Mouse (Mus musculus) heart, embryonic 12.5 days (tissue): ENCODE measurements around the gene Maea. TPM values are rescaled to one million over a fixed set of nuclear protein-coding genes. Genes with fewer than 3 reads are reported as not detected.

ENCODE experiments used
- ATAC-seq: fragments of 200-750 bp; cut with Nextera tagmentation; 2 replicates; pipeline ENCODE4 v1.8.0; 2017; ENCODE audit warnings: moderate TSS enrichment, moderate library complexity; ENCODE audit not compliant: insufficient number of reproducible peaks, low FRiP score
- H3K27ac ChIP-seq: fragments of 300-500 bp; sonication (generic); 2 replicates; pipeline ENCODE4 v1.5.1; 2016; ENCODE audit warnings: mild to moderate bottlenecking, moderate library complexity; ENCODE audit not compliant: poor library complexity, severe bottlenecking
- H3K27me3 ChIP-seq: fragments of 300-500 bp; sonication (generic); replicated peaks from 2 replicates; pipeline ENCODE4 v1.6.1; 2016; ENCODE audit warnings: mild to moderate bottlenecking, moderate library complexity
- H3K36me3 ChIP-seq: fragments of 300-500 bp; sonication (generic); 2 replicates; pipeline ENCODE4 v1.6.1; 2016; ENCODE audit warnings: mild to moderate bottlenecking, moderate library complexity
- H3K4me1 ChIP-seq: fragments of 300-500 bp; sonication (generic); replicated peaks from 2 replicates; pipeline ENCODE4 v1.6.1; 2016; ENCODE audit warnings: mild to moderate bottlenecking
- H3K4me2 ChIP-seq: fragments of 300-500 bp; sonication (generic); 2 replicates; pipeline ENCODE4 v1.6.1; 2016; ENCODE audit warnings: mild to moderate bottlenecking, moderate library complexity
- H3K4me3 ChIP-seq: fragments of 300-500 bp; sonication (generic); 2 replicates; pipeline ENCODE4 v1.5.1; 2016; ENCODE audit warnings: mild to moderate bottlenecking
- H3K9ac ChIP-seq: fragments of 300-500 bp; sonication (generic); 2 replicates; pipeline ENCODE4 v1.6.1; 2016; ENCODE audit warnings: mild to moderate bottlenecking, moderate library complexity
- H3K9me3 ChIP-seq: fragments of 300-500 bp; sonication (generic); replicated peaks from 2 replicates; pipeline ENCODE4 v1.6.1; 2016; ENCODE audit warnings: mild to moderate bottlenecking, moderate library complexity
- WGBS: fragments of 180-500 bp; shearing (Covaris S2); methylation state at CpG from one replicate; pipeline ENCODE4 v1.1.7; 2016; 5-methylcytosine and 5-hydroxymethylcytosine counted together
- polyA plus RNA-seq: library from polyadenylated mRNA; unstranded; fragments of >200 nt; fragmentation: Nextera tagmentation; extraction: Ambion mirVana; gene quantifications from 2 replicates; pipeline ENCODE4 v1.2.1, GENCODE M21; 2016

The Maea gene
- polyA plus RNA-seq, result 125 and 127 TPM in 2 replicates

GRCm38 (mm10) chr5:33335273-33335976 lies at the start of gene Maea:
Maea (plus strand) TSS chr5:33335509.
- Histone ChIP-seq H3K9me3 (peaks cover 9% of the 10 kb centered on the region), H3K4me2 (peak within 1 kb of the TSS; percentile 91), H3K27ac (peak within 1 kb of the TSS; percentile 85), H3K27me3 (no peaks in the 10 kb centered on the region), H3K36me3 (peaks cover 16% of the 10 kb centered on the region; the same call in 1 of the 2 replicates), H3K4me3 (peak within 1 kb of the TSS; percentile 90), H3K4me1 (peaks cover 29% of the 10 kb centered on the region), H3K9ac (peak within 1 kb of the TSS; percentile 95)
- under 1% methylated on average over 68 of the region's 71 CpGs for WGBS
- peak; percentile 100 for ATAC-seq

GRCm38 (mm10) chr5:33293796-33294430 lies 41.4 kb upstream of the Maea start:
- Histone ChIP-seq H3K9ac (no peak overlapping the region), H3K27ac (no peak overlapping the region), H3K27me3 (0 out of 2 replicates have a peak, but pooled peaks cover 4% of the 10 kb centered on the region), H3K4me1 (no peaks in the 10 kb centered on the region), H3K9me3 (no peaks in the 10 kb centered on the region), H3K36me3 (no peaks in the 10 kb centered on the region), H3K4me3 (no peak overlapping the region), H3K4me2 (no peak overlapping the region)
- WGBS, result 45% methylated on average over 16 of the region's 16 CpGs
- no peak for ATAC-seq

GRCm38 (mm10) chr5:33297164-33297563 lies 38.1 kb upstream of the Maea start:
- H3K4me2 ChIP-seq, result no peak overlapping the region

DNA sequence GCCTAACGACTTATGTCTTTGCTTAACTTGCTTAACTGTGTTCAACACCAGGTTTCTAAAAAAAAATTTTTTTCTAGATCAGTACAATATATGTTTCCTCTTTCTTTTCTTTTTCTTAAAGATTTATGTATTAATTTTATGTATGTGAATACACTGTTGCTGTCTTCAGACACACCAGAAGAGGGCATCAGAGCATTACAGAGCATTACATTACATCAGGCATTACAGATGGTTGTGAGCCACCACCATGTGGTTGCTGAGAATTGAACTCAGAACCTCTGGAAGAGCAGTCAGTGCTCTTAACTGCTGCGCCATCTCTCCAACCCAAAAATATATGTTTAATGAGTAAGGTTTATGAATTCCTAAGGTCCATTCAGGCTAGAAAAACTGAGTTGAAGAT lies 33.5 kb upstream of the Maea start:
- Histone ChIP-seq H3K36me3 (no peaks in the 10 kb centered on the region), H3K4me1 (no peaks in the 10 kb centered on the region), H3K4me3 (no peak overlapping the region), H3K4me2 (no peak overlapping the region), H3K27me3 (no peaks in the 10 kb centered on the region), H3K27ac (no peak overlapping the region), H3K9me3 (no peaks in the 10 kb centered on the region), H3K9ac (no peak overlapping the region)
- ATAC-seq, result no peak
- 72% methylated on average over 2 of the region's 2 CpGs for WGBS

More at GRCm38 (mm10) chr5:33297164-33297563, 38.1 kb upstream of the Maea start:
- Histone ChIP-seq H3K4me3 (no peak overlapping the region), H3K9me3 (no peaks in the 10 kb centered on the region), H3K4me1 (no peaks in the 10 kb centered on the region), H3K27ac (no peak overlapping the region), H3K36me3 (no peaks in the 10 kb centered on the region), H3K9ac (no peak overlapping the region), H3K27me3 (no peaks in the 10 kb centered on the region)
- ATAC-seq, result no peak
- WGBS, result 72% methylated on average over 6 of the region's 6 CpGs

DNA sequence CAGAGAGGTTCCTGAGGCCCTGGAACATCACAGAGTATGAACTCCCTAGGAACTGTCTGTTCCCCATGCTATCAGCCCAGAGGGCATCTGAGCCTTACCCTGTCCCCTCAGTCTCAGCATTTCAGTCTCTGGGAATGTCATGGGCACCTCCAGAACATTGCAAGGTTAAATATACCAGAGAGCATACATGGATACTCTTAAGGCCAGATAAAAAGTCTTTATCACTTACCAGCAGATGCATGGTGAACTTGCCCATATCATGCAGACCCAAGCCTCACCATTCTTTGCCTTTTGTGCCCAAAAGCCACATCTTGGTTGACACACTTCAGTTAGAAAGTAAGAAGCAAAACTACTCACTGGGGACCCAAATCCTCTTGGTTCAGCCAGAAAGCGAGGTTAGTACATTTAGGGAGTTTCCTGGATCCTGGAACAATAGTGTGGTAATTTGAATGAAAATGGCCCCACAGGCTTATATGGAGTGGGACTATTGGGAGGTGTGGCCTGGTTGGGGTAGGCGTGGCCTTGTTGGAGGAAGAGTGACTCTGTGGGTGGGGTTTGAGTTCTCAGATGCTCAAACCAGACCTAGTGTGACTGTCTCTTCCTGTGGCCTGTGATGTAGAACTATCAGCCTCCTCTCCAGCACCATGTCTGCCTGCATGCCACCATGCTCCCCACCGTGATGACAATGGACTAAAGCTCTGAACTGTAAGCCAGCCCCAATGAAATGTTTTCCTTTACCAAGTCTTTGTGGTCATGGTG lies 24.4 kb upstream of the Maea start:
- WGBS, result 73% methylated on average over 3 of the region's 3 CpGs
- ATAC-seq, result no peak
- Histone ChIP-seq H3K27me3 (no peaks in the 10 kb centered on the region), H3K9me3 (no peaks in the 10 kb centered on the region), H3K4me2 (no peak overlapping the region), H3K4me3 (no peak overlapping the region), H3K36me3 (no peaks in the 10 kb centered on the region), H3K27ac (no peak overlapping the region), H3K9ac (no peak overlapping the region), H3K4me1 (no peaks in the 10 kb centered on the region)

DNA sequence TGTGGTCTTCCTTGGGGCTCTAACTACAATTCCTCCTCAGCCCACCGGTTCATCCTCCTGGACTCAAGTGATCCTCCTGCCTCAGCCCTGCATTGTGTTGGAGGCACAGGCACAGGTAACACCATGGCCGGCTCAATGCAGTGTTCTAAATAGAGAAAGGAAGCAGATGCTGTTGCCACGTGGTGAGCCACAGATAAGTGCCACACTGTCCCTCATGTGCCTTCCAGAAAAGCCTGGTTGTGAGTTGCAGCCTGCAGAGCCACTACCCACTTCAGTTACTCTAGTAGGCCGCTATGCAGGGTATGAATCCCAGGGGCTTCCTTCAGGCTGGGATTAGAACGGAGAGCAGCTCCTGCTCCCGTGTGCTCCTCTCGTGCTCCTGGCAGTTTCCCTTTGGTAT lies 23.1 kb upstream of the Maea start:
- H3K4me3 ChIP-seq, result no peak overlapping the region
- H3K4me1 ChIP-seq, result no peaks in the 10 kb centered on the region
- no peak overlapping the region for H3K9ac ChIP-seq
- ATAC-seq, result no peak
- no peaks in the 10 kb centered on the region for H3K36me3 ChIP-seq
- no peak overlapping the region for H3K4me2 ChIP-seq
- no peaks in the 10 kb centered on the region for H3K27me3 ChIP-seq
- no peak overlapping the region for H3K27ac ChIP-seq
- no peaks in the 10 kb centered on the region for H3K9me3 ChIP-seq
- WGBS, result 76% methylated on average over 7 of the region's 7 CpGs

DNA sequence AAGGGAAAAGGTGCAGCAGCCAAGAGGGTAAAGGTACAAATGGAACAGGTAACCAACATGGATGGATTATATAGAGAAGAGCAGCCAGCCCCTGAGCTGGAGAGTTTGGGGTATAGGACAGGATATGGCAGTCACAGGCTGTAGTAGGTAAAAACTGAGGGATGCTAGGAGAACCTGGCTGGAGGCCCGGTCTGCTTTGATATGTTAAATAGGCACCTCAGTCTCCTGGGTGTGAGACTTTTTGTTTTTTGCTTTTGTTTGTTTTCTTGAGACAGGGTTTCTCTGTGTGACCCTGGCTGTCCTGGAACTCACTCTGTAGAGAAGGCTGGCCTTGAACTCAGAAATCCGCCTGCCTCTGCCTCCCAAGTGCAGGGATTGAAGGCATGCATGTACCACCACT lies 10.8 kb upstream of the Maea start:
- H3K27me3 ChIP-seq, result no peaks in the 10 kb centered on the region
- H3K4me2 ChIP-seq, result no peak overlapping the region
- no peaks in the 10 kb centered on the region for H3K4me1 ChIP-seq
- peaks cover 11% of the 10 kb centered on the region for H3K9me3 ChIP-seq
- 52% methylated on average over 2 of the region's 2 CpGs for WGBS
- no peak overlapping the region for H3K4me3 ChIP-seq
- no peak for ATAC-seq
- H3K36me3 ChIP-seq, result no peaks in the 10 kb centered on the region
- H3K9ac ChIP-seq, result no peak overlapping the region
- no peak overlapping the region for H3K27ac ChIP-seq

DNA sequence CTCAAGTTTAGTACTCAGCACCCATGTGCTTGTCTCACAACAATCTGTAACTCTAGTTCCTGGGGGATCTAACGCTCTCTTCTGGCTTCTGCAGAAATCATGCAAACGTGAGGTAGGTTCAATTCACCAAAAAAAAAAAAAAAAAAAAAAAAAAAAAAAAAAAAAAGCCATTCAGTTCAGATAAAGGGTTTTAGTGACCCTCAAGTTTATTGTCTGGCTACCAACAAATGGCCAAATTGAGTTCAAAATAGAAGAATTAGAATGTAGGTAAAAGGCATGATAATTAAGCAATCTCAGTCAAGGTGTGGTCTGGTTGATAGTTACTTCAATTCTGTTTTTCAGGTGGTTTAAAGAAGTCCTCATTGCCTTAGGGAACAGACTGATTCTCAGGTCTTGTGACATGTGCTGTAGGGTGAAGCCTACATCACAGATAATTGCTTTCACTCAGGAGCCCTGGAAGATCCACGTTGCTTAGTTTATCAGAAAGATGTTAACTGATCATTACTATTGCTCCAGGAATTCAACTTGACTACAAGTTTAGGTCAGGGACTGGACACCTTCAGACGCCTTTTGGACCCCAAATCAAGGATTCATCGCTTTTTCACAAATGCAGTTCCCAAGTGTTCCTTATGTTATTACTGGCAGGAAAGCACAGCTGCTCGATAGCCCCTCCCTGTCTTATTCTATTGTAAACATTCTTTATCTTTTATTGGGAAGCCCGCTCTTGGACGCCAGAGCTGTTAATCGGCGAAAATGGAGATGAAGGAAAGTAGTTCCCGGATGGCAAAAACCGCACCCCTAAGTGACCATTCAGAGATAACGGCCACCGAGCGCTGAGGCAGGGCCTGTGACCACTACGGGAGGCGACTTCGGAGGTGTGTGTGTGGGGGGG lies 682 bp upstream of the Maea start:
- H3K27me3 ChIP-seq, result no peaks in the 10 kb centered on the region
- 20% methylated on average over 18 of the region's 18 CpGs for WGBS
- peak overlapping the region; percentile 73 for H3K27ac ChIP-seq
- ATAC-seq, result no peak
- H3K36me3 ChIP-seq, result peaks cover 16% of the 10 kb centered on the region; the same call in 1 of the 2 replicates
- peak overlapping the region; percentile 71 for H3K9ac ChIP-seq
- peaks cover 9% of the 10 kb centered on the region for H3K9me3 ChIP-seq
- H3K4me3 ChIP-seq, result peak overlapping the region; percentile 90
- peak overlapping the region; percentile 66 for H3K4me2 ChIP-seq
- peaks cover 24% of the 10 kb centered on the region for H3K4me1 ChIP-seq

GRCm38 (mm10) chr5:33335977-33336360 lies 660 bp downstream of the Maea start:
- Histone ChIP-seq H3K4me1 (peaks cover 35% of the 10 kb centered on the region), H3K36me3 (peaks cover 16% of the 10 kb centered on the region; the same call in 1 of the 2 replicates), H3K9me3 (peaks cover 9% of the 10 kb centered on the region), H3K4me3 (peak overlapping the region; percentile 90), H3K9ac (peak overlapping the region; percentile 95), H3K27me3 (no peaks in the 10 kb centered on the region), H3K4me2 (peak overlapping the region; percentile 91), H3K27ac (peak overlapping the region; percentile 85)
- WGBS, result 0% methylated on average over 31 of the region's 31 CpGs
- ATAC-seq, result peak; percentile 47

DNA sequence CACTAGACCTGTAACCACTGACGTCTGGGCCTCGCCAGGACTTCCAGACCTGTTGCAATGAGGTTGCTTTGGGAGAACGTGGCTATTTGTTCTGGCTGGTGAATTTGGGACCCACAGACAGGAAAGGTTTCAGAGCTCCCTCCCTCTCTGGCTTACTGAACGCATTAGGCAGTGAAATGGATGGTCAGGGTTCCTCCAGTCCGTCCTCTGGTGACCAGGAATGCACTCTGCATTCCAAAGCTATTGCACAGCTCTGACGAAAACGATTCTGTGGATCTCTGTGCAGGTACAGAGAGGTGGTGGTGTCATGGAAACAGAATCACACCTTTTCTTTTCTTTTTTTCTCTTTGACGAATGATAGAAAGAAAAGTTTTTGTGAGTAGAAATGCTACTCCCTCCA lies 1.9 kb downstream of the Maea start:
- 0 out of 2 replicates have a peak overlapping the region, but pooled peaks have one; percentile 25 for H3K9ac ChIP-seq
- 49% methylated on average over 8 of the region's 8 CpGs for WGBS
- no peak for ATAC-seq
- H3K4me2 ChIP-seq, result peak overlapping the region; percentile 91
- peaks cover 45% of the 10 kb centered on the region for H3K4me1 ChIP-seq
- peaks cover 9% of the 10 kb centered on the region for H3K9me3 ChIP-seq
- peak overlapping the region; percentile 25; the same call in 1 of the 2 replicates for H3K27ac ChIP-seq
- no peaks in the 10 kb centered on the region for H3K27me3 ChIP-seq
- H3K36me3 ChIP-seq, result peaks cover 16% of the 10 kb centered on the region; the same call in 1 of the 2 replicates
- H3K4me3 ChIP-seq, result peak overlapping the region; percentile 26
